21 mouse cellular contexts compared by ENCODE assay signal in the genomic region with DNA sequence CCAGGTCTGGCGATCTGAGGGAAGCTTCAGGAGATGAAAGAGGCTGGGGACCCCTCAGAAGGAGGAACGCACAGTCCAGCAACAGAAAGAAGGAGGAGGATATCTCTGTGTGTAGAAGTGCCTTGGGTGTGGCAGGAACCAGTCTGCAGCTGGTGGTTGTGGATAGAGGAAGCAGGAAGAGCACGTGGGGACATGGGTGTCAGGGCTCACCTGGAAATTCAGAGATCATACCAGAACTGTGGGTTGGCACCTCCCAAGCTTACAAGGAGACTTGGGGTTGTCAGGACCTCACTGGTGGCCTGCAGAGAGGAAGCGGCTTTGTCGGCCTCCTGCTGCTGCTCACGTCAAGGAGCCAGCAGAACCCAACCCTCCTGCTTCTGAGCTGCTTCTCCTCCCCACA. TPM values are rescaled to one million over a fixed set of nuclear protein-coding genes. Genes with fewer than 3 reads are reported as not detected.
DNase-seq lines count a peak whose midpoint lies in the region; ATAC-seq and TF ChIP-seq lines count a peak whose summit lies in the region.
"Had no signal": no experiment of that assay in that cellular context is flagged by ENCODE, and none has a peak within 500 bp of the region (broad histone marks: within the 10 kb centered on the region; RNA-seq: fewer than 3 reads in every experiment).

No protein-coding gene starts in this region.

- H3K9ac ChIP-seq in MEL (ENCODE audit: control insufficient read depth, low read depth, low read length, poor library complexity, severe bottlenecking) = peak overlapping the region; percentile 29
- H3K9ac ChIP-seq: embryonic facial prominence, embryonic 15.5 days; heart, embryonic 13.5 days; limb, embryonic 13.5 days; midbrain, embryonic 15.5 days; neural tube, embryonic 13.5 days had no signal

- TF ChIP-seq EP300 in MEL (IDR thresholded peaks at IDR 0.05; ENCODE audit: low read depth in 1 of 2, low read length in 2 of 2) = peak; percentile 79 to 89

- H3K9me3 ChIP-seq in MEL (replicated peaks; ENCODE audit: insufficient read depth, low read length) = no peaks in the 10 kb centered on the region
- H3K9me3 ChIP-seq: embryonic facial prominence, embryonic 15.5 days; heart, embryonic 13.5 days; limb, embryonic 13.5 days; midbrain, embryonic 15.5 days; neural tube, embryonic 13.5 days had no signal

- no peak for TF ChIP-seq CTCF in MEL (IDR thresholded peaks at IDR 0.05 in 2 of 3, conservative IDR thresholded peaks at IDR 0.05 in 1 of 3; ENCODE audit: control insufficient read depth in 1 of 3, insufficient read depth in 1 of 3, low read depth in 2 of 3, low read length in 3 of 3, poor library complexity in 1 of 3, severe bottlenecking in 1 of 3)
- TF ChIP-seq CTCF in kidney, adult 2 months (conservative IDR thresholded peaks at IDR 0.05; ENCODE audit: insufficient read depth, insufficient read length, low read depth, low read length) = no peak

- no peaks in the 10 kb centered on the region for H3K27me3 ChIP-seq in MEL (ENCODE audit: control insufficient read depth in 1 of 2, insufficient read depth in 2 of 2, low read length in 2 of 2)
- no peaks in the 10 kb centered on the region for H3K27me3 ChIP-seq in kidney, adult 2 months (replicated peaks; ENCODE audit: control insufficient read depth, insufficient read depth, low read length)
- H3K27me3 ChIP-seq: embryonic facial prominence, embryonic 15.5 days; heart, embryonic 13.5 days; limb, embryonic 13.5 days; midbrain, embryonic 15.5 days; neural tube, embryonic 13.5 days had no signal

- TF ChIP-seq POLR2A in MEL (IDR thresholded peaks at IDR 0.05; ENCODE audit: control insufficient read depth in 1 of 2, insufficient read depth in 1 of 2, low read depth in 1 of 2, low read length in 2 of 2, poor library complexity in 1 of 2) = peak in 1 of 2 experiments; percentile 27; a peak in 1 of 4 replicates
- TF ChIP-seq POLR2A in kidney, adult 2 months (IDR thresholded peaks at IDR 0.05; ENCODE audit: low read depth, low read length) = no peak

- H3K4me3 ChIP-seq in MEL (ENCODE audit: control insufficient read depth in 1 of 2, insufficient read depth in 1 of 2, low read depth in 2 of 2, low read length in 2 of 2) = no peak overlapping the region
- no peak overlapping the region for H3K4me3 ChIP-seq in kidney, adult 2 months (ENCODE audit: insufficient read depth, low read depth, low read length)
- H3K4me3 ChIP-seq: embryonic facial prominence, embryonic 15.5 days; heart, embryonic 13.5 days; limb, embryonic 13.5 days; midbrain, embryonic 15.5 days; neural tube, embryonic 13.5 days had no signal

- H3K36me3 ChIP-seq in MEL (ENCODE audit: control insufficient read depth in 1 of 2, insufficient read depth in 2 of 2, low read length in 2 of 2) = peaks cover 5 to 20% of the 10 kb centered on the region in 2 experiments
- no peaks in the 10 kb centered on the region for H3K36me3 ChIP-seq in kidney, adult 2 months (ENCODE audit: control insufficient read depth, insufficient read depth, low read length)

- peaks cover 3% of the 10 kb centered on the region; the same call in 1 of the 2 replicates for H3K79me2 ChIP-seq in MEL (ENCODE audit: control insufficient read depth, insufficient read depth, low read length, poor library complexity)

- H3K4me1 ChIP-seq in MEL (ENCODE audit: control insufficient read depth in 1 of 2, insufficient read depth in 2 of 2, low read length in 2 of 2) = peaks cover 15 to 30% of the 10 kb centered on the region in 2 experiments
- peaks cover 31% of the 10 kb centered on the region for H3K4me1 ChIP-seq in kidney, adult 2 months (ENCODE audit: control insufficient read depth, insufficient read depth, low read length)
- H3K4me1 ChIP-seq: embryonic facial prominence, embryonic 15.5 days; midbrain, embryonic 15.5 days had no signal

- TF ChIP-seq RAD21 in MEL (IDR thresholded peaks at IDR 0.05; ENCODE audit: low read depth, low read length) = no peak

- ATAC-seq in megakaryocyte-erythroid progenitor cell, adult 5-6 weeks (replicated peaks; ENCODE audit: low FRiP score, low TSS enrichment, poor library complexity, severe bottlenecking) = peak; percentile 69
- ATAC-seq: forebrain, embryonic 16.5 days; midbrain, embryonic 15.5 days had no signal

- peak overlapping the region; percentile 73 for H3K27ac ChIP-seq in MEL (ENCODE audit: control insufficient read depth, low read depth, low read length)
- H3K27ac ChIP-seq in kidney, adult 2 months (ENCODE audit: insufficient read depth, low read depth, low read length) = no peak overlapping the region
- H3K27ac ChIP-seq: embryonic facial prominence, embryonic 15.5 days; heart, embryonic 13.5 days; limb, embryonic 13.5 days; midbrain, embryonic 15.5 days had no signal

- 83% methylated on average over 6 of the region's 6 CpGs for WGBS in kidney, adult 2 months

- peak; percentile 36 for DNase-seq in CD4-positive, CD25-positive, alpha-beta regulatory T cell, adult 2 months (ENCODE audit: low read depth, low spot score)
- DNase-seq in MEL (ENCODE audit: low read depth, low spot score) (peak; percentile 88), liver (peak; percentile 16)
- no peak for DNase-seq in embryo, embryonic 11 days
- no peak for DNase-seq in kidney, adult 2 months
- no peak for DNase-seq in urinary bladder, postnatal 4 days (ENCODE audit: low spot score in 2 of 2)
- DNase-seq in right cerebral cortex, postnatal 10 days (ENCODE audit: low spot score in 2 of 2) = no peak
- DNase-seq: adrenal gland, postnatal 14 days; gastrocnemius, postnatal 14 days; kidney, adult 18-20 months; kidney, postnatal 36 days; lung, postnatal 36 days; thymus, postnatal 4 days had no signal

TF ChIP-seq in MEL, 35 proteins besides CTCF, POLR2A, EP300 and RAD21 (continues in another document):
- TF ChIP-seq ZC3H11A (IDR thresholded peaks at IDR 0.05; ENCODE audit: low read depth, low read length) (no peak), MYB (IDR thresholded peaks at IDR 0.05; ENCODE audit: low read depth, low read length) (no peak), E2F4 (IDR thresholded peaks at IDR 0.05; ENCODE audit: borderline replicate concordance, low read depth, low read length) (no peak), USF1 (IDR thresholded peaks at IDR 0.05; ENCODE audit: low read depth, low read length) (peak; percentile 84), CHD2 (IDR thresholded peaks at IDR 0.05; ENCODE audit: low read length) (no peak), ZKSCAN1 (IDR thresholded peaks at IDR 0.05; ENCODE audit: low read depth, low read length) (no peak), SIN3A (IDR thresholded peaks at IDR 0.05; ENCODE audit: low read length) (peak; percentile 92), KAT2A (conservative IDR thresholded peaks at IDR 0.05; ENCODE audit: low read depth, low read length) (no peak), GATA1 (IDR thresholded peaks at IDR 0.05; ENCODE audit: low read depth, low read length) (peak; percentile 63), MXI1 (IDR thresholded peaks at IDR 0.05; ENCODE audit: low read depth, low read length) (peak; percentile 93), MAX (IDR thresholded peaks at IDR 0.05; ENCODE audit: low read length) (peak; percentile 92), GABPA (IDR thresholded peaks at IDR 0.05; ENCODE audit: low read depth, low read length) (no peak), NELFE (IDR thresholded peaks at IDR 0.05; ENCODE audit: low read depth, low read length) (no peak), POLR2AphosphoS2 (IDR thresholded peaks at IDR 0.05; ENCODE audit: low read length) (no peak), MAZ (IDR thresholded peaks at IDR 0.05; ENCODE audit: low read depth, low read length) (no peak), ZMIZ1 (IDR thresholded peaks at IDR 0.05; ENCODE audit: low read depth, low read length) (no peak)

RNA-seq across cellular contexts. Expression of a gene that starts 18.3 kb away (rescaled TPM):
- not detected in 2 replicates for total RNA-seq in MEL (2012; rRNA removed)
- polyA plus RNA-seq in MEL (2012; ENCODE audit: insufficient read depth in 1 of 2, insufficient read length in 2 of 2, low read depth in 1 of 2, low replicate concordance in 2 of 2, missing spikeins in 1 of 2) = under 1 TPM in 1 of 2 experiments, not detected in 1; 0.10 TPM
- not detected in 2 replicates for total RNA-seq in megakaryocyte-erythroid progenitor cell, adult 5-6 weeks (2014; fragmentation: Nextera tagmentation)
- total RNA-seq in megakaryocyte-erythroid progenitor cell, adult 5-6 weeks (2017) = not detected in 2 replicates
- 0.29 TPM in 1 of 2 replicates, not detected in the other for polyA plus RNA-seq in kidney, adult 2 months (2012; rRNA removed)
- total RNA-seq: adrenal gland, postnatal 14 days; gastrocnemius, postnatal 14 days; hematopoietic stem cell, adult 5-6 weeks had no signal
- polyA plus RNA-seq: embryonic facial prominence, embryonic 15.5 days; forebrain, embryonic 16.5 days; heart, embryonic 13.5 days; limb, embryonic 13.5 days; midbrain, embryonic 15.5 days; neural tube, embryonic 13.5 days had no signal

RNA-seq across cellular contexts. Expression of a gene that starts 21.7 kb away (rescaled TPM):
- 0.54 TPM in 1 of 2 replicates, not detected in the other for total RNA-seq in MEL (2012; rRNA removed)
- polyA plus RNA-seq in MEL (2012; ENCODE audit: insufficient read depth in 1 of 2, insufficient read length in 2 of 2, low read depth in 1 of 2, low replicate concordance in 2 of 2, missing spikeins in 1 of 2) = under 1 TPM in 1 of 2 experiments, not detected in 1; 0.33 TPM
- total RNA-seq in megakaryocyte-erythroid progenitor cell, adult 5-6 weeks (2014; fragmentation: Nextera tagmentation) = 3.0 TPM in 1 of 2 replicates, not detected in the other
- total RNA-seq in megakaryocyte-erythroid progenitor cell, adult 5-6 weeks (2017) = not detected in 2 replicates
- polyA plus RNA-seq in kidney, adult 2 months (2012; rRNA removed) = 0.86 and 1.0 TPM in 2 replicates
- total RNA-seq: adrenal gland, postnatal 14 days; hematopoietic stem cell, adult 5-6 weeks had no signal
- polyA plus RNA-seq: heart, embryonic 13.5 days; limb, embryonic 13.5 days; midbrain, embryonic 15.5 days had no signal

RNA-seq across cellular contexts. Expression of a gene that starts 34.6 kb away (rescaled TPM):
- total RNA-seq in MEL (2012; rRNA removed) = 25.0 and 33.8 TPM in 2 replicates
- 100 to 1,000 TPM in 1 of 2 experiments, 10 to 100 TPM in 1; 57.3 to 230 TPM for polyA plus RNA-seq in MEL (2012; ENCODE audit: insufficient read depth in 1 of 2, insufficient read length in 2 of 2, low read depth in 1 of 2, low replicate concordance in 2 of 2, missing spikeins in 1 of 2)
- 44.7 and 61.0 TPM in 2 replicates for total RNA-seq in megakaryocyte-erythroid progenitor cell, adult 5-6 weeks (2014; fragmentation: Nextera tagmentation)
- total RNA-seq in megakaryocyte-erythroid progenitor cell, adult 5-6 weeks (2017) = 18.2 and 19.8 TPM in 2 replicates
- polyA plus RNA-seq in kidney, adult 2 months (2012; rRNA removed) = 73.1 and 91.8 TPM in 2 replicates

RNA-seq across cellular contexts. Expression of a gene that starts 41.6 kb away (rescaled TPM):
- 0.98 and 1.6 TPM in 2 replicates for total RNA-seq in MEL (2012; rRNA removed)
- 1 to 10 TPM in 1 of 2 experiments, not detected in 1; 5.0 TPM for polyA plus RNA-seq in MEL (2012; ENCODE audit: insufficient read depth in 1 of 2, insufficient read length in 2 of 2, low read depth in 1 of 2, low replicate concordance in 2 of 2, missing spikeins in 1 of 2)
- total RNA-seq in megakaryocyte-erythroid progenitor cell, adult 5-6 weeks (2014; fragmentation: Nextera tagmentation) = 3.6 and 10.4 TPM in 2 replicates
- total RNA-seq in megakaryocyte-erythroid progenitor cell, adult 5-6 weeks (2017) = 0.50 and 0.85 TPM in 2 replicates
- polyA plus RNA-seq in kidney, adult 2 months (2012; rRNA removed) = 0.03 TPM in 1 of 2 replicates, not detected in the other

RNA-seq across cellular contexts. Expression of a gene that starts 49.7 kb away (rescaled TPM):
- 30.4 and 31.4 TPM in 2 replicates for total RNA-seq in MEL (2012; rRNA removed)
- 10 to 100 TPM in 1 of 2 experiments, not detected in 1; 44.4 TPM for polyA plus RNA-seq in MEL (2012; ENCODE audit: insufficient read depth in 1 of 2, insufficient read length in 2 of 2, low read depth in 1 of 2, low replicate concordance in 2 of 2, missing spikeins in 1 of 2)
- 92.8 and 95.5 TPM in 2 replicates for total RNA-seq in megakaryocyte-erythroid progenitor cell, adult 5-6 weeks (2014; fragmentation: Nextera tagmentation)
- total RNA-seq in megakaryocyte-erythroid progenitor cell, adult 5-6 weeks (2017) = 42.3 and 53.4 TPM in 2 replicates
- polyA plus RNA-seq in kidney, adult 2 months (2012; rRNA removed) = 118 and 123 TPM in 2 replicates

Comparison
In these comparisons a context has a peak if more than half of its experiments do, and no peak if none do; other contexts are left out.
1. DNase-seq: peak in CD4-positive, CD25-positive, alpha-beta regulatory T cell, adult 2 months (single experiment), MEL (single experiment) and liver (single experiment); none in embryo, embryonic 11 days (single experiment), kidney, adult 2 months (single experiment), urinary bladder, postnatal 4 days (0 of 2) and right cerebral cortex, postnatal 10 days (0 of 2).